Mouse (Mus musculus) limb, embryonic 15.5 days (tissue): Measurements from ENCODE around the gene Evi5l. TPM values are rescaled to one million over a fixed set of nuclear protein-coding genes. Genes with fewer than 3 reads are reported as not detected.

Source experiments
- ATAC-seq: fragments of 200-750 bp; cut with Nextera tagmentation; 2 replicates; pipeline ENCODE4 v1.8.0; 2017; ENCODE audit warnings: low read depth, moderate TSS enrichment; ENCODE audit not compliant: insufficient number of reproducible peaks, low FRiP score, low TSS enrichment
- H3K27ac ChIP-seq: fragments of 300-500 bp; sonication (generic); 2 replicates; pipeline ENCODE4 v1.5.1; 2015; ENCODE audit warnings: moderate library complexity, mild to moderate bottlenecking, inconsistent platforms
- H3K27me3 ChIP-seq: fragments of 300-500 bp; sonication (generic); 2 replicates; pipeline ENCODE4 v1.6.1; 2015; ENCODE audit warnings: inconsistent platforms
- H3K36me3 ChIP-seq: fragments of 300-500 bp; sonication (generic); 2 replicates; pipeline ENCODE4 v1.6.1; 2015; ENCODE audit warnings: inconsistent platforms
- H3K4me1 ChIP-seq: fragments of 300-500 bp; sonication (generic); 2 replicates; pipeline ENCODE4 v1.6.1; 2015; ENCODE audit warnings: inconsistent platforms
- H3K4me2 ChIP-seq: fragments of 300-500 bp; sonication (generic); 2 replicates; pipeline ENCODE4 v1.6.1; 2015; ENCODE audit warnings: mild to moderate bottlenecking, inconsistent platforms
- H3K4me3 ChIP-seq: fragments of 300-500 bp; sonication (generic); 2 replicates; pipeline ENCODE4 v1.5.1; 2015; ENCODE audit warnings: mild to moderate bottlenecking, inconsistent platforms
- H3K9ac ChIP-seq: fragments of 300-500 bp; sonication (generic); 2 replicates; pipeline ENCODE4 v1.6.1; 2015; ENCODE audit warnings: inconsistent platforms
- H3K9me3 ChIP-seq: fragments of 300-500 bp; sonication (generic); 2 replicates; pipeline ENCODE4 v1.6.1; 2016; ENCODE audit warnings: inconsistent platforms
- WGBS: fragments of 180-500 bp; shearing (Covaris S2); methylation state at CpG from one replicate; pipeline ENCODE4 v1.1.7; 2015; 5-methylcytosine and 5-hydroxymethylcytosine counted together
- polyA plus RNA-seq: library from polyadenylated mRNA; unstranded; fragments of >200 nt; fragmentation: Nextera tagmentation; extraction: Ambion mirVana; gene quantifications from 2 replicates; pipeline ENCODE4 v1.2.1, GENCODE M21; 2015

The Evi5l gene
- polyA plus RNA-seq, 1 experiment from 2014 or later, result 28.7 TPM

- Histone ChIP-seq H3K27me3 (peaks cover 39% of the 10 kb centered on the region), H3K4me1 (peaks cover 16% of the 10 kb centered on the region), H3K36me3 (peaks cover 46% of the 10 kb centered on the region), H3K4me3 (no peak overlapping the region), H3K9me3 (no peaks in the 10 kb centered on the region), H3K4me2 (no peak overlapping the region), H3K9ac (no peak overlapping the region), H3K27ac (no peak overlapping the region)
- 62% methylated on average over 2 of the region's 2 CpGs for WGBS
- no peak for ATAC-seq
Measured at GRCm38 (mm10) chr8:4207016-4207350, 40.6 kb downstream of the Evi5l start.

- 78% methylated on average over 6 of the region's 6 CpGs for whole genome bisulfite sequencing
Measured at GRCm38 (mm10) chr8:4211097-4211496, 44.7 kb downstream of the Evi5l start.

GRCm38 (mm10) chr8:4212809-4213209 lies 46.4 kb downstream of the Evi5l start:
- WGBS, result 1% methylated on average over 25 of the region's 25 CpGs
- peak; percentile 31; the same call in 1 of the 2 replicates for ATAC-seq
- Histone ChIP-seq H3K9me3 (no peaks in the 10 kb centered on the region), H3K4me1 (peaks cover 36% of the 10 kb centered on the region), H3K9ac (peak overlapping the region; percentile 40), H3K27ac (no peak overlapping the region), H3K4me2 (peak overlapping the region; percentile 94), H3K27me3 (peaks cover 40% of the 10 kb centered on the region), H3K4me3 (peak overlapping the region; percentile 44), H3K36me3 (peaks cover 10% of the 10 kb centered on the region)

More at GRCm38 (mm10) chr8:4211097-4211496, 44.7 kb downstream of the Evi5l start:
- no peak overlapping the region for H3K4me2 ChIP-seq
- H3K27ac ChIP-seq, result no peak overlapping the region
- H3K4me1 ChIP-seq, result peaks cover 34% of the 10 kb centered on the region
- peaks cover 10% of the 10 kb centered on the region for H3K36me3 ChIP-seq
- H3K27me3 ChIP-seq, result peaks cover 35% of the 10 kb centered on the region
- no peak overlapping the region for H3K4me3 ChIP-seq
- no peak overlapping the region for H3K9ac ChIP-seq
- no peak for ATAC-seq
- H3K9me3 ChIP-seq, result no peaks in the 10 kb centered on the region

- peaks cover 46% of the 10 kb centered on the region for H3K27me3 ChIP-seq
- peak; percentile 45; the same call in 1 of the 2 replicates for ATAC-seq
- WGBS, result 4% methylated on average over 18 of the region's 18 CpGs
- peaks cover 10% of the 10 kb centered on the region for H3K36me3 ChIP-seq
- H3K4me3 ChIP-seq, result peak overlapping the region; percentile 44
- H3K27ac ChIP-seq, result peak overlapping the region; percentile 22; the same call in 1 of the 2 replicates
- peaks cover 36% of the 10 kb centered on the region for H3K4me1 ChIP-seq
- peak overlapping the region; percentile 94 for H3K4me2 ChIP-seq
- peak overlapping the region; percentile 40 for H3K9ac ChIP-seq
- no peaks in the 10 kb centered on the region for H3K9me3 ChIP-seq
Measured at GRCm38 (mm10) chr8:4213210-4214005, 47.0 kb downstream of the Evi5l start.

- ATAC-seq, result 0 out of 2 replicates have a peak, but pooled peaks have one; percentile 53
- no peaks in the 10 kb centered on the region for H3K9me3 ChIP-seq
- H3K4me1 ChIP-seq, result peaks cover 36% of the 10 kb centered on the region
- peak overlapping the region; percentile 94 for H3K4me2 ChIP-seq
- peak overlapping the region; percentile 23; the same call in 1 of the 2 replicates for H3K9ac ChIP-seq
- H3K4me3 ChIP-seq, result peak overlapping the region; percentile 44
- peak overlapping the region; percentile 22; the same call in 1 of the 2 replicates for H3K27ac ChIP-seq
- 8% methylated on average over 33 of the region's 33 CpGs for WGBS
- peaks cover 10% of the 10 kb centered on the region for H3K36me3 ChIP-seq
- peaks cover 49% of the 10 kb centered on the region for H3K27me3 ChIP-seq
Measured at GRCm38 (mm10) chr8:4214006-4214980, 47.9 kb downstream of the Evi5l start.

GRCm38 (mm10) chr8:4216296-4216695 lies 49.9 kb downstream of the Evi5l start:
- 8% methylated on average over 18 of the region's 18 CpGs for WGBS
- Histone ChIP-seq H3K4me1 (peaks cover 36% of the 10 kb centered on the region), H3K36me3 (no peaks in the 10 kb centered on the region), H3K4me2 (peak overlapping the region; percentile 88; the same call in 1 of the 2 replicates), H3K9me3 (no peaks in the 10 kb centered on the region), H3K27ac (no peak overlapping the region), H3K27me3 (peaks cover 46% of the 10 kb centered on the region), H3K9ac (no peak overlapping the region), H3K4me3 (peak overlapping the region; percentile 43)
- no peak for ATAC-seq

GRCm38 (mm10) chr8:4216791-4217621 lies 50.6 kb downstream of the Evi5l start, which contains the start of gene Prr36:
TSS of gene Prr36 (minus strand) at chr8:4217459.
- no peak within 1 kb of the TSS for H3K27ac ChIP-seq
- no peaks in the 10 kb centered on the region for H3K36me3 ChIP-seq
- peaks cover 46% of the 10 kb centered on the region for H3K27me3 ChIP-seq
- H3K4me2 ChIP-seq, result peak within 1 kb of the TSS; percentile 88
- H3K9ac ChIP-seq, result no peak within 1 kb of the TSS
- peak within 1 kb of the TSS; percentile 43 for H3K4me3 ChIP-seq
- peaks cover 36% of the 10 kb centered on the region for H3K4me1 ChIP-seq
- 2% methylated on average over 44 of the region's 44 CpGs for WGBS
- no peak for ATAC-seq
- no peaks in the 10 kb centered on the region for H3K9me3 ChIP-seq

GRCm38 (mm10) chr8:4219617-4220016 lies 53.2 kb downstream of the Evi5l start:
- no peaks in the 10 kb centered on the region for H3K36me3 ChIP-seq
- no peak overlapping the region for H3K9ac ChIP-seq
- 82% methylated on average over 3 of the region's 3 CpGs for WGBS

GRCm38 (mm10) chr8:4222059-4222458 lies 55.7 kb downstream of the Evi5l start:
- Histone ChIP-seq H3K27me3 (peaks cover 31% of the 10 kb centered on the region), H3K36me3 (no peaks in the 10 kb centered on the region), H3K27ac (no peak overlapping the region), H3K4me3 (no peak overlapping the region), H3K9me3 (no peaks in the 10 kb centered on the region), H3K9ac (no peak overlapping the region), H3K4me2 (no peak overlapping the region), H3K4me1 (peaks cover 12% of the 10 kb centered on the region)
- no peak for ATAC-seq

More at GRCm38 (mm10) chr8:4219617-4220016, 53.2 kb downstream of the Evi5l start:
- ATAC-seq, result no peak
- Histone ChIP-seq H3K9me3 (no peaks in the 10 kb centered on the region), H3K4me1 (peaks cover 16% of the 10 kb centered on the region), H3K27ac (no peak overlapping the region), H3K4me3 (no peak overlapping the region), H3K4me2 (no peak overlapping the region), H3K27me3 (peaks cover 41% of the 10 kb centered on the region)

GRCm38 (mm10) chr8:4226323-4226722 lies 60.0 kb downstream of the Evi5l start:
- H3K9me3 ChIP-seq, result no peaks in the 10 kb centered on the region
- peak overlapping the region; percentile 32 for H3K4me3 ChIP-seq
- no peak overlapping the region for H3K9ac ChIP-seq
- H3K36me3 ChIP-seq, result no peaks in the 10 kb centered on the region
- 22% methylated on average over 4 of the region's 4 CpGs for WGBS
- H3K27me3 ChIP-seq, result peaks cover 26% of the 10 kb centered on the region
- H3K27ac ChIP-seq, result no peak overlapping the region
- peak overlapping the region; percentile 37 for H3K4me2 ChIP-seq
- ATAC-seq, result no peak
- peaks cover 10% of the 10 kb centered on the region for H3K4me1 ChIP-seq

GRCm38 (mm10) chr8:4226739-4227347 lies 60.5 kb downstream of the Evi5l start, which contains the start of gene Lrrc8e:
TSS of gene Lrrc8e (plus strand) at chr8:4226827.
- H3K9ac ChIP-seq, result no peak within 1 kb of the TSS
- no peaks in the 10 kb centered on the region for H3K36me3 ChIP-seq
- ATAC-seq, result no peak
- WGBS, result 4% methylated on average over 33 of the region's 33 CpGs
- H3K4me2 ChIP-seq, result peak within 1 kb of the TSS; percentile 37
- H3K4me3 ChIP-seq, result peak within 1 kb of the TSS; percentile 32
- peaks cover 26% of the 10 kb centered on the region for H3K27me3 ChIP-seq
- no peak within 1 kb of the TSS for H3K27ac ChIP-seq
- peaks cover 10% of the 10 kb centered on the region for H3K4me1 ChIP-seq
- H3K9me3 ChIP-seq, result no peaks in the 10 kb centered on the region
